Comparison of ENCODE assay signal across 9 mouse cellular contexts in genomic region chr1:43730491-43730924, GRCm38 (mm10). TPM values are rescaled to one million over a fixed set of nuclear protein-coding genes. Genes with fewer than 3 reads are reported as not detected.
DNase-seq lines count a peak whose midpoint lies in the region; ATAC-seq lines count a peak whose summit lies in the region.
"Had no signal": no experiment of that assay in that cellular context is flagged by ENCODE, and none has a peak within 500 bp of the region (broad histone marks: within the 10 kb centered on the region; RNA-seq: fewer than 3 reads in every experiment).

1500015O10Rik (plus strand) TSS chr1:43730602.

- H3K4me1 ChIP-seq in forebrain, embryonic 15.5 days: peaks cover 19% of the 10 kb centered on the region
- H3K4me1 ChIP-seq in midbrain, embryonic 15.5 days: no peaks in the 10 kb centered on the region
- H3K4me1 ChIP-seq: liver, embryonic 13.5 days had no signal

- no peaks in the 10 kb centered on the region for H3K36me3 ChIP-seq in forebrain, embryonic 15.5 days
- H3K36me3 ChIP-seq in midbrain, embryonic 15.5 days (replicated peaks): no peaks in the 10 kb centered on the region
- H3K36me3 ChIP-seq: liver, embryonic 13.5 days had no signal

- DNase-seq in 3134 (ENCODE audit: extremely low read depth, insufficient read length, low spot score): peak; percentile 11
- peak; percentile 86 for DNase-seq in adrenal gland, adult 2 months
- DNase-seq in heart, postnatal 36 days: peak; percentile 51 to 63
- DNase-seq in layer of hippocampus, postnatal 14 days (ENCODE audit: low spot score in 2 of 2): peak; percentile 74 to 86
- peak; percentile 35 for DNase-seq in urinary bladder, postnatal 25 days (ENCODE audit: low spot score)
- DNase-seq in T-cell, adult 2 months (ENCODE audit: low spot score): no peak
- DNase-seq: liver, embryonic 13.5 days had no signal

- peak; percentile 90 for ATAC-seq in forebrain, embryonic 15.5 days (replicated peaks)
- ATAC-seq in midbrain, embryonic 15.5 days (replicated peaks): peak; percentile 93

- H3K4me2 ChIP-seq in forebrain, embryonic 15.5 days (replicated peaks): peak within 1 kb of the TSS; percentile 8; the same call in 1 of the 2 replicates
- H3K4me2 ChIP-seq in midbrain, embryonic 15.5 days: no peak within 1 kb of the TSS
- H3K4me2 ChIP-seq: liver, embryonic 13.5 days had no signal

- WGBS in forebrain, embryonic 15.5 days: 36% methylated on average over 16 of the region's 16 CpGs
- 46% methylated on average over 16 of the region's 16 CpGs for WGBS in midbrain, embryonic 15.5 days

- no peak within 1 kb of the TSS for H3K4me3 ChIP-seq in forebrain, embryonic 15.5 days
- no peak within 1 kb of the TSS for H3K4me3 ChIP-seq in midbrain, embryonic 15.5 days
- H3K4me3 ChIP-seq: liver, embryonic 13.5 days had no signal

- intact Hi-C loops in heart, postnatal 36 days (cut with DNase I): no loop called here

- no peaks in the 10 kb centered on the region for H3K27me3 ChIP-seq in forebrain, embryonic 15.5 days
- no peaks in the 10 kb centered on the region for H3K27me3 ChIP-seq in midbrain, embryonic 15.5 days (replicated peaks)
- H3K27me3 ChIP-seq: liver, embryonic 13.5 days had no signal

- H3K9me3 ChIP-seq in forebrain, embryonic 15.5 days: no peaks in the 10 kb centered on the region
- no peaks in the 10 kb centered on the region for H3K9me3 ChIP-seq in midbrain, embryonic 15.5 days
- H3K9me3 ChIP-seq: liver, embryonic 13.5 days had no signal

- H3K9ac ChIP-seq in forebrain, embryonic 15.5 days (replicated peaks): no peak within 1 kb of the TSS; the same call in 1 of the 2 replicates
- no peak within 1 kb of the TSS for H3K9ac ChIP-seq in midbrain, embryonic 15.5 days
- H3K9ac ChIP-seq: liver, embryonic 13.5 days had no signal

- peak within 1 kb of the TSS; percentile 34; the same call in 1 of the 2 replicates for H3K27ac ChIP-seq in forebrain, embryonic 15.5 days (replicated peaks)
- H3K27ac ChIP-seq in midbrain, embryonic 15.5 days: no peak within 1 kb of the TSS
- H3K27ac ChIP-seq: liver, embryonic 13.5 days had no signal

RNA-seq across cellular contexts. Expression of gene 1500015O10Rik, which starts in this region (rescaled TPM):
- 100 to 1,000 TPM; 179 to 264 TPM for total RNA-seq in adrenal gland, adult 2 months (2021)
- 38.0 and 44.3 TPM in 2 replicates for polyA plus RNA-seq in adrenal gland, adult 2 months (2012; rRNA removed)
- 25.3 and 32.8 TPM in 2 replicates for polyA plus RNA-seq in forebrain, embryonic 15.5 days (2015; fragmentation: Nextera tagmentation; extraction: Ambion mirVana)
- total RNA-seq in heart, postnatal 36 days (2021): 1 to 10 TPM; 2.5 to 3.2 TPM
- total RNA-seq in layer of hippocampus, postnatal 14 days (2021): 10 to 100 TPM in 1 of 2 experiments, 1 to 10 TPM in 1; 4.0 to 49.2 TPM
- polyA plus RNA-seq in midbrain, embryonic 15.5 days (2015; fragmentation: Nextera tagmentation; extraction: Ambion mirVana): 18.0 and 18.1 TPM in 2 replicates
